Mouse (Mus musculus) myocyte (in vitro differentiated cells): Measurements from ENCODE around the gene Iglon5.

ENCODE experiments used
- MAX ChIP-seq: IDR thresholded peaks from one replicate; pipeline ENCODE4 v1.6.1; 2011; ENCODE audit warnings: low read depth, mild to moderate bottlenecking, control low read depth
- MYOD1 ChIP-seq, 3 experiments: IDR thresholded peaks; one replicate each; pipeline ENCODE4 v1.6.1; 2011; ENCODE audit warnings: control low read depth in 2 of 3, low read depth in 2 of 3, mild to moderate bottlenecking in 2 of 3, moderate library complexity in 1 of 3; ENCODE audit not compliant: insufficient read length in 2 of 3, control insufficient read depth in 1 of 3
- MYOG ChIP-seq, 3 experiments: IDR thresholded peaks; one replicate each; pipeline ENCODE4 v1.6.1; 2011; ENCODE audit warnings: control low read depth in 2 of 3, low read depth in 2 of 3, mild to moderate bottlenecking in 2 of 3; ENCODE audit not compliant: insufficient read length in 2 of 3, control insufficient read depth in 1 of 3, insufficient read depth in 1 of 3
- POLR2A ChIP-seq: IDR thresholded peaks from one replicate; pipeline ENCODE4 v1.6.1; 2011; ENCODE audit warnings: low read depth, mild to moderate bottlenecking, control low read depth, moderate library complexity; ENCODE audit not compliant: insufficient read length
- POLR2AphosphoS2 ChIP-seq: IDR thresholded peaks from one replicate; pipeline ENCODE4 v1.6.1; 2011; ENCODE audit warnings: low read depth, control low read depth; ENCODE audit not compliant: insufficient read length
- REST ChIP-seq: IDR thresholded peaks from one replicate; pipeline ENCODE4 v1.6.1; 2011; ENCODE audit warnings: mild to moderate bottlenecking, control low read depth, moderate library complexity; ENCODE audit not compliant: insufficient read depth, insufficient read length
- TCF12 ChIP-seq: IDR thresholded peaks from one replicate; pipeline ENCODE4 v1.6.1; 2011; ENCODE audit warnings: mild to moderate bottlenecking, control low read depth; ENCODE audit not compliant: poor library complexity, insufficient read depth, severe bottlenecking
- USF1 ChIP-seq: IDR thresholded peaks from one replicate; pipeline ENCODE4 v1.6.1; 2011; ENCODE audit warnings: low read depth, mild to moderate bottlenecking, control low read depth, moderate library complexity

- TF ChIP-seq POLR2A (no peak), MYOG (IDR thresholded peaks at IDR 0.05; ENCODE audit: control insufficient read depth in 1 of 3, insufficient read depth in 1 of 3, insufficient read length in 2 of 3, low read depth in 2 of 3) (no peak), MYOD1 (IDR thresholded peaks at IDR 0.05; ENCODE audit: control insufficient read depth in 1 of 3, insufficient read length in 2 of 3, low read depth in 2 of 3) (no peak), USF1 (no peak), MAX (no peak), TCF12 (no peak), REST (no peak), POLR2AphosphoS2 (no peak)
Measured at GRCm38 (mm10) chr7:43481191-43481590, 8.7 kb downstream of the Iglon5 start.
